Mouse (Mus musculus): ENCODE measurements around the gene 4930564D02Rik.

GRCm38 (mm10) chr3:105078231-105078826 lies 11.7 kb downstream of the 4930564D02Rik start:
- TF ChIP-seq POLR2A (IDR thresholded peaks at IDR 0.05; ENCODE audit: control insufficient read depth, extremely low read depth, insufficient read depth, low read length, poor library complexity), result no peak
- no peak for TF ChIP-seq CTCF (IDR thresholded peaks at IDR 0.05; ENCODE audit: borderline replicate concordance, control insufficient read depth, extremely low read depth, insufficient read depth, low read length, poor library complexity)

All from thymus, adult 2 months (tissue).